Mouse (Mus musculus) neural tube, embryonic 13.5 days (tissue): ENCODE results near the gene Sdk2. TPM values are rescaled to one million over a fixed set of nuclear protein-coding genes. Genes with fewer than 3 reads are reported as not detected.

Experiments
- ATAC-seq: fragments of 200-750 bp; cut with Nextera tagmentation; 2 replicates; pipeline ENCODE4 v1.8.0; 2017; ENCODE audit warnings: low read depth, mild to moderate bottlenecking, moderate TSS enrichment, moderate library complexity
- H3K27ac ChIP-seq: fragments of 300-500 bp; sonication (generic); replicated peaks from 2 replicates; pipeline ENCODE4 v1.5.1; 2015; ENCODE audit warnings: moderate library complexity, mild to moderate bottlenecking, inconsistent platforms
- H3K27me3 ChIP-seq: fragments of 300-500 bp; sonication (generic); 2 replicates; pipeline ENCODE4 v1.6.1; 2015; ENCODE audit warnings: mild to moderate bottlenecking, inconsistent platforms
- H3K36me3 ChIP-seq: fragments of 300-500 bp; sonication (generic); 2 replicates; pipeline ENCODE4 v1.6.1; 2015; ENCODE audit warnings: mild to moderate bottlenecking, inconsistent platforms
- H3K4me1 ChIP-seq: fragments of 300-500 bp; sonication (generic); replicated peaks from 2 replicates; pipeline ENCODE4 v1.6.1; 2015; ENCODE audit warnings: inconsistent platforms
- H3K4me2 ChIP-seq: fragments of 300-500 bp; sonication (generic); 2 replicates; pipeline ENCODE4 v1.6.1; 2015; ENCODE audit warnings: inconsistent platforms, mild to moderate bottlenecking, moderate library complexity
- H3K4me3 ChIP-seq: fragments of 300-500 bp; sonication (generic); 2 replicates; pipeline ENCODE4 v1.5.1; 2015; ENCODE audit warnings: mild to moderate bottlenecking, inconsistent platforms
- H3K9ac ChIP-seq: fragments of 300-500 bp; sonication (generic); 2 replicates; pipeline ENCODE4 v1.6.1; 2015; ENCODE audit warnings: moderate library complexity, mild to moderate bottlenecking, inconsistent platforms
- H3K9me3 ChIP-seq: fragments of 300-500 bp; sonication (generic); 2 replicates; pipeline ENCODE4 v1.6.1; 2016; ENCODE audit warnings: inconsistent platforms
- WGBS: fragments of 180-500 bp; shearing (Covaris S2); methylation state at CpG from one replicate; pipeline ENCODE4 v1.1.7; 2015; 5-methylcytosine and 5-hydroxymethylcytosine counted together
- polyA plus RNA-seq: library from polyadenylated mRNA; unstranded; fragments of >200 nt; fragmentation: Nextera tagmentation; extraction: Ambion mirVana; gene quantifications from 2 replicates; pipeline ENCODE4 v1.2.1, GENCODE M21; 2015

The Sdk2 gene
- polyA plus RNA-seq, 1 experiment from 2014 or later: 4.7 TPM

- WGBS: 66% methylated on average over 2 of the region's 2 CpGs
- ATAC-seq: no peak
- H3K27ac ChIP-seq: peak overlapping the region; percentile 70; the same call in 1 of the 2 replicates
Observed at GRCm38 (mm10) chr11:113782496-113782895, 284.4 kb downstream of the Sdk2 start.

GRCm38 (mm10) chr11:113782006-113782405, 284.8 kb downstream of the Sdk2 start:
- Histone ChIP-seq H3K27ac (peak overlapping the region; percentile 70; the same call in 1 of the 2 replicates), H3K36me3 (no peaks in the 10 kb centered on the region), H3K27me3 (no peaks in the 10 kb centered on the region), H3K9ac (no peak overlapping the region), H3K4me2 (no peak overlapping the region), H3K9me3 (no peaks in the 10 kb centered on the region), H3K4me1 (peaks cover 76% of the 10 kb centered on the region), H3K4me3 (no peak overlapping the region)
- no peak for ATAC-seq
- 39% methylated on average over 2 of the region's 2 CpGs for WGBS

More at GRCm38 (mm10) chr11:113782496-113782895, 284.4 kb downstream of the Sdk2 start:
- Histone ChIP-seq H3K27me3 (no peaks in the 10 kb centered on the region), H3K4me2 (no peak overlapping the region), H3K36me3 (no peaks in the 10 kb centered on the region), H3K9me3 (no peaks in the 10 kb centered on the region), H3K4me3 (no peak overlapping the region), H3K9ac (no peak overlapping the region), H3K4me1 (peaks cover 76% of the 10 kb centered on the region)

- Histone ChIP-seq H3K4me3 (no peak overlapping the region), H3K4me2 (no peak overlapping the region), H3K4me1 (peaks cover 57% of the 10 kb centered on the region), H3K27me3 (no peaks in the 10 kb centered on the region), H3K27ac (no peak overlapping the region), H3K9ac (no peak overlapping the region), H3K9me3 (no peaks in the 10 kb centered on the region), H3K36me3 (no peaks in the 10 kb centered on the region)
- WGBS: 15% methylated on average over 6 of the region's 6 CpGs
- no peak for ATAC-seq
Observed at GRCm38 (mm10) chr11:113779680-113780041, 287.2 kb downstream of the Sdk2 start.

GRCm38 (mm10) chr11:113778733-113779679, 287.8 kb downstream of the Sdk2 start:
- Histone ChIP-seq H3K27ac (0 out of 2 replicates have a peak overlapping the region, but pooled peaks have one; percentile 38), H3K9me3 (no peaks in the 10 kb centered on the region), H3K36me3 (no peaks in the 10 kb centered on the region), H3K9ac (no peak overlapping the region), H3K27me3 (no peaks in the 10 kb centered on the region), H3K4me2 (no peak overlapping the region), H3K4me3 (no peak overlapping the region), H3K4me1 (peaks cover 50% of the 10 kb centered on the region)
- 13% methylated on average over 20 of the region's 20 CpGs for WGBS
- ATAC-seq: 0 out of 2 replicates have a peak, but pooled peaks have one; percentile 9

GRCm38 (mm10) chr11:113777878-113778464, 288.9 kb downstream of the Sdk2 start:
- Histone ChIP-seq H3K4me1 (peaks cover 50% of the 10 kb centered on the region), H3K9me3 (no peaks in the 10 kb centered on the region), H3K36me3 (no peaks in the 10 kb centered on the region), H3K4me2 (no peak overlapping the region), H3K27me3 (no peaks in the 10 kb centered on the region), H3K4me3 (no peak overlapping the region), H3K27ac (no peak overlapping the region), H3K9ac (no peak overlapping the region)
- ATAC-seq: no peak
- 60% methylated on average over 8 of the region's 8 CpGs for WGBS

GRCm38 (mm10) chr11:113776851-113777511, 289.9 kb downstream of the Sdk2 start:
- Histone ChIP-seq H3K9ac (no peak overlapping the region), H3K4me3 (no peak overlapping the region), H3K27me3 (no peaks in the 10 kb centered on the region), H3K27ac (no peak overlapping the region), H3K4me2 (no peak overlapping the region), H3K36me3 (no peaks in the 10 kb centered on the region), H3K9me3 (no peaks in the 10 kb centered on the region), H3K4me1 (peaks cover 43% of the 10 kb centered on the region)
- WGBS: 60% methylated on average over 14 of the region's 14 CpGs
- no peak for ATAC-seq

GRCm38 (mm10) chr11:113774773-113775172, 292.1 kb downstream of the Sdk2 start:
- Histone ChIP-seq H3K27ac (no peak overlapping the region), H3K9me3 (no peaks in the 10 kb centered on the region), H3K27me3 (no peaks in the 10 kb centered on the region), H3K9ac (no peak overlapping the region), H3K4me2 (no peak overlapping the region), H3K36me3 (no peaks in the 10 kb centered on the region), H3K4me3 (no peak overlapping the region), H3K4me1 (peaks cover 30% of the 10 kb centered on the region)
- ATAC-seq: no peak
- 76% methylated on average over 3 of the region's 3 CpGs for WGBS

- Histone ChIP-seq H3K9me3 (no peaks in the 10 kb centered on the region), H3K27ac (no peak overlapping the region), H3K9ac (no peak overlapping the region), H3K4me1 (peaks cover 14% of the 10 kb centered on the region), H3K4me2 (no peak overlapping the region), H3K4me3 (no peak overlapping the region), H3K36me3 (no peaks in the 10 kb centered on the region), H3K27me3 (no peaks in the 10 kb centered on the region)
- WGBS: 92% methylated on average over 5 of the region's 5 CpGs
- no peak for ATAC-seq
Observed at GRCm38 (mm10) chr11:113773191-113773590, 293.7 kb downstream of the Sdk2 start.

- Histone ChIP-seq H3K4me3 (no peak overlapping the region), H3K4me1 (peaks cover 14% of the 10 kb centered on the region), H3K4me2 (no peak overlapping the region), H3K9me3 (no peaks in the 10 kb centered on the region), H3K9ac (no peak overlapping the region), H3K36me3 (no peaks in the 10 kb centered on the region), H3K27me3 (no peaks in the 10 kb centered on the region), H3K27ac (no peak overlapping the region)
- no peak for ATAC-seq
- 85% methylated on average over 13 of the region's 13 CpGs for WGBS
Observed at GRCm38 (mm10) chr11:113771187-113771586, 295.7 kb downstream of the Sdk2 start.

GRCm38 (mm10) chr11:113768356-113768755, 298.5 kb downstream of the Sdk2 start:
- H3K4me1 ChIP-seq: peaks cover 24% of the 10 kb centered on the region

GRCm38 (mm10) chr11:113767285-113767684, 299.6 kb downstream of the Sdk2 start:
- 61% methylated on average over 8 of the region's 8 CpGs for WGBS
- no peak for ATAC-seq

More at GRCm38 (mm10) chr11:113768356-113768755, 298.5 kb downstream of the Sdk2 start:
- H3K4me3 ChIP-seq: no peak overlapping the region
- no peak overlapping the region for H3K4me2 ChIP-seq
- H3K9me3 ChIP-seq: no peaks in the 10 kb centered on the region
- H3K36me3 ChIP-seq: no peaks in the 10 kb centered on the region
- no peak for ATAC-seq
- H3K27me3 ChIP-seq: no peaks in the 10 kb centered on the region
- 72% methylated on average over 3 of the region's 3 CpGs for WGBS
- H3K9ac ChIP-seq: no peak overlapping the region
- H3K27ac ChIP-seq: no peak overlapping the region

More at GRCm38 (mm10) chr11:113767285-113767684, 299.6 kb downstream of the Sdk2 start:
- Histone ChIP-seq H3K9me3 (no peaks in the 10 kb centered on the region), H3K4me1 (peaks cover 26% of the 10 kb centered on the region), H3K27ac (no peak overlapping the region), H3K36me3 (no peaks in the 10 kb centered on the region), H3K4me2 (no peak overlapping the region), H3K9ac (no peak overlapping the region), H3K4me3 (no peak overlapping the region), H3K27me3 (no peaks in the 10 kb centered on the region)
